Mouse (Mus musculus) A20 (cell line): ENCODE data around the gene Tsnax.

Experiments
- DNase-seq: peaks from one replicate; pipeline ENCODE4 v3.0.0-alpha.2; 2011; ENCODE audit warnings: low read depth, low spot score

Tsnax gene

DNA sequence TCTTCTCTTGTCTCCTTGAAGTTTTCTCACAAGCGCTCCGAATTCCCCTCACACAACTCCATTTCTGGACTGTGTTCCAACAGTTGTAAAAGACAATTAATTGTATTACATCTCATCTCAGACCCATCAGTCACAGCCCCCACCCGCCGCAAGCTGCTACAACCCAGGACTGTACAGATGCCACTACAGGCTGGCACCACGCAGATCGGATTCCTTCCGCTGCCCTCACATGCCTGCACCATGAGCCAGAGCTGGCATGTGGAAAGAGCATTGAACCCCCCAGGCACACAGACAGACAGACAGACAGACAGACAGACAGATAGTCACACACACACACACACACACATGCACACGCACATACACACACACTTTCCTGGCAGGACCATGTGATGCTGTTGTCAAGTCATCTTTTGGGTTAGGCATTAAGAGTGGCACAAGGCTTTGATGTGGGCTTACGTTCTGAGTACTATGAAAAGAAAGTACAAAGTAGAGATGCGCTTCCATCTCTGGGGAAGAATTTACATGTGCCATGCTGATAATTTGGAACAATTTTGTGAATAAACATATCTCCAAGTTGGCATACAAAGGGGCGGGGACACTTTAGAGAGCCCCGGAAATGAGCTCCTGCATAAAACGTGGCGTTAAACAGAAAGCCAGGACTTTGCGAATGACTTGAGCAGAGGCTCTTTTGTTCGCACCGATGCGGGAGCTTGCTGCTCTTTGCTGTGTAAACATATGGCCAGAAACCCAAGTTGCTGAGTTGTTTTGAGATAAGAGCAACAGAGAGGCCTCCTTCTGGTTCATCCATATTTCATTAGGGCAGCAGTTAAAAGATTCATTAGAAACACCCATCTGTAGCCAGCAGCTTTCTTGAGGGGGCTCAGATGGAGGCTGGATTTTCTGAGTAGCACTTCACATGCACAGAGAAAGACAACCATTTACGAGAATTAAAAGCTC lies 67.9 kb downstream of the Tsnax start:
- no peak for DNase-seq

DNA sequence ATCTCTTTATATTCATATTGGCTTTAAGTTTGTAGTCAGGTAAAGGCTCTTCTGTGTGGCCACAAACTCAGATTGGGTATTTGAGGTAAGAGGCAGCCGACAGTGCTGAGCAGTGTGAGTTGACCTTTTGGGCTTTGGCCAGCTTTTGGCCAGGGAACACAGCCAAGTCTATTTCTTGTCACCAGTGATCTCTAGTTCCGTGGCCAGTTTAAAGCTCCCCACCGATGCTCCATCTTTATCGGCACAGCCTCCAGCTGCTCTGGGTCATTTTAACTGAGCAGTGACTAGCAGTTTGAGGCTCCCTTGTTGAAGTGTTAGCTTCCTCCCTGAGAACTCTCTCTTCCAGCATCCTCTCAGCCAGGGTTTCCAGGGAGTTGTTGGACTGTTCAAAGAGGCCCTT lies 70.9 kb downstream of the Tsnax start:
- DNase-seq, result no peak
